Mouse (Mus musculus) MEL-GATA-1-ER (cell line): ENCODE data around the gene 9130409I23Rik.
"Not testable (repeated sequence)": the region's sequence is repeated elsewhere in the genome, so short reads cannot be mapped to it uniquely, and the experiment has no call there.

Experiments
- DNase-seq: peaks from one replicate; pipeline ENCODE4 v3.0.0-alpha.2; 2012; ENCODE audit warnings: low read depth; ENCODE audit errors: extremely low read depth

The 9130409I23Rik gene

DNA sequence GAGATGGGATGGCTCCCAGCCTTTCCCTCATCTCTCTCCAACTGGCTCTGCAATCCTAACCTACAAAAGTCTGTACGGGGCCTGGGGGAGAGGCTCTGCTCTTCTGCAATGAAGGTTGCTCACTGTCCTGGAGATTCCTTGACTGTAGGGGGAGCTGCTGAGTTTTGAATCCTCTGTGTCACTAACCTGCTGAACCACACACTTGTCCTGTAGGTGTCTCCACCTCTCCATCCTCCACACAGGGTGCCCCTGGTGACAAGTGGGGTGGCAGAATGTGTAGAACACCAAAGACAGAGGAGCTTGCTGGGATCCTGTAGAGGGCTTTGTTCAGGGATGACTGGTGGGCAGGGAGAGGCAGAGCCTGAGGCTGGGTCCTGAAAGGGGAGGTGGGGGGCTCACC is 28.8 kb upstream of the 9130409I23Rik start:
- DNase-seq: peak; percentile 68

DNA sequence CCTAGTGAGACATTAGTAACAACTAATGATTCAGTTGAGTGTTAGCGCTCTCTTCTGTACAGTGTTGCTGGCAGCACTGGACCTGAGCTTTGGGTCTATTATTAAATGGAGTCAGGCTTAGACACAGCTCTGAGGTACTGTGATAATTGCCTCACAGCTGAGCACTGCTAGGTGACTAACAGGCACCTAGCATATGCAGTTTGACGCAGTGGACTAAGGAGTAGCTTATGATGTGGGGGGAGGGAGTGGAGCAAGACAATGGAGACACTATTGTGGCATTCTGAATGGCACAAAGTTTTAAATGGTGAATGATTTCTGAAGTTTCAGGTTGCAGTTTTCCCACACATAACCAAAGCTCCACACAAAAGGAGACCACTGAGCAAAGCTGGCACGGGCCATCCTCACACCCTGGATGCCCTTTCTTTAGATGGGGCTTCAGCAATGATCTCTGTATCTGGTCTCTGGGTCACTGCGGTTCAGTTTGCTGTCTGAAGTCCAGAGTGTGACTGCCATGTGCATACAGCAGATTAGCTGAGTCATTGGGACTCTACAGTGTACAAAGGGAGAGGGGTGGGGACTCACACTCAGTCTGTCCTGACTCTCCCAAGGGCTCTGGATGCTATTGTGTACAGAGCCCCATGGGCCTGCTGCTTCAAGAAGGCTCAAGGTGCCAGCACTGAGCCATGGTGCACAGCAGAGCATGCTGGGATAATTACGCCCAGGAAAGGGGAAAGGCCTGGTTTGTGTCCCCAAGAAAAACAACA is 15.8 kb upstream of the 9130409I23Rik start:
- not testable (repeated sequence) for DNase-seq

DNA sequence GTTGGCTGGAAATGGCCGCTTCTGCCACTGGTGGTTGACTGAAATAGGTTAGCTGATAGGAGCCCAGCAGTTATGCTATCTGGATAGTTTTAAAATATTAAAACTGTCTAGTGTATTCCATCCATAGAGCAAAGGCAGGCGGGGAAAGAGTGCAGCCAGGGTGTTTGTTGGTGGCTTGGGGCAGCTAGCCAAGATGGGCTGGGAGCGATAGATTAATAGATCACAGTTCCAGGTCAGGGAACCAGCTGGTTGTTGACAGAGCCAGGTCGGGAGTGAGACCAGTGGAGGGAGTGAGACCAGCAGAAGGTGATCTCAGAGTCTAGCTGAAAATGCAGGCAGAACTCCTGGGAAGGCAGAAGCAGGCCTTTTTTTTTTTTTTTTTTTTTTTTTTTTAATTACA is 13.4 kb upstream of the 9130409I23Rik start:
- DNase-seq: no peak

DNA sequence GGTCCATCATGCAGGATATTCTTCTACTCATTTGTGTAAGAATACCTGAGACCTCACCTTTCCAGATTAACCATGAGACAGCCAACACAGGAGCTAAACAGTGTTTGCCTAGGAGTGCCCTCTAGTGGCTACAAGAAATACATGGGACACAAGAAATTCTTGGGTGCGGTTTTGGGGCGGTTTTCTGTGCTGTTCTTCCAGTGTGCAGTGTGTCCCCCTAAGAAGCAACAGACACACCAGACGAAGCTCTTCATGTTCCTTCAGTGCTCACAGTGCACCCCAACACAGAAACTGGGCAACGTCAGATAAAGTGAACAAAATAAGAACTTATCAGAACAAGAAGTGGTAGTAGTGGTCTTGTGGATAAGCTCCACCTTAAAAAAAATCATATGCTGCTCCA is 11.4 kb upstream of the 9130409I23Rik start:
- peak; percentile 25 for DNase-seq

DNA sequence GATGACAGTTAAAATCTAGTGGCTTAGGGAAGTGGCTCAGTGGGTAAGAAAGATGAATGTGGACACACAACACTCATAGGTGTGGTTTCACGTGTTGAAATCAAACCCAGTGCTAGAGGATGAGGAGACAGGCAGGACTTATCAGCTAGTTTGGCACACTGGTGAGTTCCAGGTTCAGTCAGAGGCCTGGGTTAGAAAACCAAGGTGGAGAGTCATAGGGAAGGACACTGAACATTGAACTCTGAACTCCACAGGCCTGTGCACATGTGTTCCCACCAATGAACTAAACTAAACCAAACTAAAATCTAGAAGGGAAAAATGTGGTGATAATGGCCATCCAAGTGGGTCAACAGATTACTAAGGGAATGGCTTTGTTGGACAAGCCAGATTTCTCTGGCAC is 3.5 kb upstream of the 9130409I23Rik start:
- DNase-seq: no peak

DNA sequence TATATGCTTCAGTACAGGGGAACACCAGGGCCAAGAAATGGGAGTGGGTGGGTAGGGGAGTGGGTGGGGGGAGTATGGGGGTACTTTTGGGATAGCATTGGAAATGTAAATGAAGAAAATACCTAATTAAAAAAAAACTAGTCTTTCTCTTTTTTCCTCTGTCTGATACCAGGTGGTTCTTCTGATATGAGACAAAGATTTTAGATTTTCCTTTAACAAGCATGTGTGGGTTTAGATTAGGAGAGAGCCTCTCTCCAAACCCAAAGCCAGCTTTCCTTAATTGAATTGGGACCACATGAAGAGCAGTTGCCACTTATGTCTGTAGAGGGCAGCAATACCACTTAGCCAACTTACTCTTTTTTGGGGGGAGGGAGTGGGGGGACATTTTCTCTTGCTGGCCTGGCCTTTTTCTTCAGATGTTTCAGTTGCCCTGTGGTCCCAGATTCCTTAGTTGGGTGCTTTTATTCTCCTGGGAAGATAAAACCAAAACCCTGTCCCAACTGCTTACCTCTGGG is 1.7 kb upstream of the 9130409I23Rik start:
- DNase-seq: no peak

GRCm38 (mm10) chr1:181052898-181053297 is 1.9 kb downstream of the 9130409I23Rik start:
- no peak for DNase-seq

DNA sequence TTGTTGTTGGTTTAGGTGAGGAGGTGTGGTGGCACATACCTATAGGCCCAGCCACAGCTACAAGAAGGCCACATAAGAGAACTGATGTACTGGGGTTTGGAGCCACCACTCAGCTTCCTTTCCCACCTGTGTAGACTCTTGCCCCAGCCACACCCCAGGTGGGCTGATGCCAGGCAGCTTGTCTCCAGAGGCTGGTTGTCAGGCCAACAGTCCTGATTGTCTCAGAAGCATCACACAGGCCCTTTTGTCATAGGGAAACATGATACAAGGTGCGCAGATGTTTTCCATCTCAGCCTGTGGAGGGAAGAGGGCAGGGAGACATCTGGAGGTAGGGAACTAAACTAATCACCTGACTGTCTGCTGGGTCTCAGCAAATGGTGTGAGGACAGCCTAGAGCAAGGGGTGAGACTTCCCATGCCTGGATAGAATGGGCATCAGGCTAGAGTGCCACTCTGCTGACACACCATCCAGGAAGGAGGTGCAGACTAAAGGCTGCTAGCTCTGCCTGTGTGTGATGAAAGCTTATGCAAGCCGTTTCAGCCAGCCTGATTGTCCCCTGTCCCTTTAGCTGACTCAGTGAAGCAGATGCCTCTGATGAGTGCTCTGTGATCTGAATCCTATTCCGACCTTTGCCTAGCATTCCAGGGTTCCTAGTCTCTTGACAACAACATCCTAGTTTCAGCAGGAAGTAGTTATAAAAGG is 10.9 kb downstream of the 9130409I23Rik start:
- DNase-seq: no peak

GRCm38 (mm10) chr1:181063991-181064390 is 13.0 kb downstream of the 9130409I23Rik start:
- no peak for DNase-seq

- no peak for DNase-seq
Observed at GRCm38 (mm10) chr1:181064648-181065047, 13.6 kb downstream of the 9130409I23Rik start.

- DNase-seq: peak; percentile 58
Observed at GRCm38 (mm10) chr1:181068344-181068743, 17.3 kb downstream of the 9130409I23Rik start.

DNA sequence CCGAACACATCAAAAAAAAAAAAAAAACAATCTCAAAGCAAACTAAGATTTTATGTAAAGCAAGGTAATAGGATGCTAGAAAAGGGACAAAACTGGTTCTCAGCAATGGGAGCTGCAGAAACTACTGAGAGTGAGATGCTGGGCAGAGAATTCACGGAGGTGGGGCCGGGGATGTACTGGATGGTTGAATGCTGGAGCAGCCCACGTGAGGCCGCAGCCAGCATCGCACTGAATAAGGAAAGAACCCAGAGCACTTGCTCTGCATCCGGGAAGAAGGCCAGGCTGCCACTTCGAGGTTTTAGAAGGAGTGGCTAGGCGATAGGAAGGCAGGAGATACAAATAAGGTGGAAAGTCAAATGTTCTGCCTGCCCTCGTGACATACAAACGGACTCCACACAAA is 18.6 kb downstream of the 9130409I23Rik start:
- DNase-seq: no peak

DNA sequence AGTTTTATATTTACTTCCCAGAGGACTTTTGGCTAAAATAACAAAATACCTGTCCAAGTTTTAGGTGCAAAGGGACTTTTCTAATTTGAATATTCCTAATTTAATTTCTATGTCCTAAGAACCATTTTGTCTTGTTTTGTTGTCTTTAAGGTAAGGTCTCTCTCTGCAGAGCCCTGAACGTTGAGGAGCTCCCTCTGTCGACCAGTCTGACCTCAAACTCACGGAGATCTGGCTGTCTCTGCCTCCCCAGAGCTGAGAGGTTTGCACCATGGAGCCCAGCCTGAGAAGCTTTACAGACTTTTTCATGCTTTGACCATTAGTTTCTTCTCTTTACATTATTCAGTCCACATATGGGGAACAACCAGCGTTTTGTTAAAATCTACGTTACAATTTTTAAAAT is 22.0 kb downstream of the 9130409I23Rik start:
- DNase-seq: no peak

DNA sequence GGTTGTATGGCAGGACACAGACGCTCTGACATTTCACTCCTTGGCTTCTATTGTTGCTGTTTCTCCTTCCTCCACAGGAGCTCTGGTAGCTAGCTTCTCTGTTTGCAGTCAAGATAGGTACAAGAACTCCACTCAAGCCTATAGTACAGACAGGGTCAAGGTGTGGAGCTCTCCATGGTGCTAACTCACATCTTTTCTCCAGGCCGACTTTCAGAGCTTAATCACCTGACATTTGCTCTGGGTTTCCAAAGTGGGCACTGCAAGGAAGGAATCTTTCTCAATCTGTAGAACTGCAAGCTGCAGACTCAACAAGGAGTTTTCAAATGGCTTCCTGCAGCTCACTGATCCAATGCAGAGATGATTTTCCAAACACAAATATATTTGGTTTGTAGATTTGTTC is 33.0 kb downstream of the 9130409I23Rik start:
- DNase-seq: no peak

- no peak for DNase-seq
Observed at GRCm38 (mm10) chr1:181090048-181090447, 39.0 kb downstream of the 9130409I23Rik start.
